Mouse (Mus musculus) megakaryocyte, embryonic 14.5 days (primary cell): Measurements from ENCODE around the gene Cldn14.

Source experiments
- FLI1 ChIP-seq: IDR thresholded peaks from 2 replicates; pipeline ENCODE4 v1.6.1; 2012; ENCODE audit warnings: low read length, inconsistent platforms, mixed read lengths
- GATA1 ChIP-seq: IDR thresholded peaks from 3 replicates; pipeline ENCODE4 v1.6.1; 2012; ENCODE audit warnings: mixed read lengths, low read length, inconsistent platforms, borderline replicate concordance

GRCm38 (mm10) chr16:94017953-94018352, 9.3 kb upstream of the Cldn14 start:
- no peak for TF ChIP-seq GATA1
- TF ChIP-seq FLI1 = no peak
